Mouse (Mus musculus) forebrain, embryonic 12.5 days (tissue): ENCODE data around the gene Glrp1. TPM values are rescaled to one million over a fixed set of nuclear protein-coding genes. Genes with fewer than 3 reads are reported as not detected.

Experiments used
- ATAC-seq: fragments of 200-750 bp; cut with Nextera tagmentation; 2 replicates; pipeline ENCODE4 v1.8.0; 2017; ENCODE audit warnings: moderate TSS enrichment; ENCODE audit not compliant: low FRiP score
- H3K27ac ChIP-seq: fragments of 300-500 bp; sonication (generic); 2 replicates; pipeline ENCODE4 v1.5.1; 2016; ENCODE audit warnings: mild to moderate bottlenecking
- H3K27me3 ChIP-seq: fragments of 300-500 bp; sonication (generic); 2 replicates; pipeline ENCODE4 v1.6.1; 2016; ENCODE audit warnings: mild to moderate bottlenecking
- H3K36me3 ChIP-seq: fragments of 300-500 bp; sonication (generic); replicated peaks from 2 replicates; pipeline ENCODE4 v1.6.1; 2016; ENCODE audit warnings: mild to moderate bottlenecking
- H3K4me1 ChIP-seq: fragments of 300-500 bp; sonication (generic); 2 replicates; pipeline ENCODE4 v1.6.1; 2016
- H3K4me2 ChIP-seq: fragments of 300-500 bp; sonication (generic); 2 replicates; pipeline ENCODE4 v1.6.1; 2016; ENCODE audit warnings: mild to moderate bottlenecking, moderate library complexity
- H3K4me3 ChIP-seq: fragments of 300-500 bp; sonication (generic); replicated peaks from 2 replicates; pipeline ENCODE4 v1.5.1; 2016; ENCODE audit warnings: mild to moderate bottlenecking
- H3K9ac ChIP-seq: fragments of 300-500 bp; sonication (generic); 2 replicates; pipeline ENCODE4 v1.6.1; 2016; ENCODE audit warnings: mild to moderate bottlenecking
- H3K9me3 ChIP-seq: fragments of 300-500 bp; sonication (generic); 2 replicates; pipeline ENCODE4 v1.6.1; 2016
- WGBS: fragments of 180-500 bp; shearing (Covaris S2); methylation state at CpG from one replicate; pipeline ENCODE4 v1.1.7; 2016; 5-methylcytosine and 5-hydroxymethylcytosine counted together
- polyA plus RNA-seq: library from polyadenylated mRNA; unstranded; fragments of >200 nt; fragmentation: Nextera tagmentation; extraction: Ambion mirVana; gene quantifications from 2 replicates; pipeline ENCODE4 v1.2.1, GENCODE M21; 2016

The Glrp1 gene
- polyA plus RNA-seq, 1 experiment from 2014 or later, result not detected

GRCm38 (mm10) chr1:88472258-88472657 lies 37.6 kb downstream of the Glrp1 start:
- Histone ChIP-seq H3K9me3 (no peaks in the 10 kb centered on the region), H3K4me1 (peaks cover 8% of the 10 kb centered on the region; the same call in 1 of the 2 replicates), H3K4me3 (no peak overlapping the region), H3K9ac (no peak overlapping the region), H3K36me3 (no peaks in the 10 kb centered on the region), H3K4me2 (no peak overlapping the region), H3K27me3 (peaks cover 3% of the 10 kb centered on the region; the same call in 1 of the 2 replicates), H3K27ac (no peak overlapping the region)
- WGBS, result 10% methylated on average over 6 of the region's 6 CpGs
- no peak for ATAC-seq

- H3K9ac ChIP-seq, result no peak overlapping the region
- WGBS, result 89% methylated on average over 4 of the region's 4 CpGs
- no peaks in the 10 kb centered on the region for H3K27me3 ChIP-seq
- H3K4me2 ChIP-seq, result no peak overlapping the region
- H3K4me1 ChIP-seq, result peaks cover 8% of the 10 kb centered on the region; the same call in 1 of the 2 replicates
- no peaks in the 10 kb centered on the region for H3K36me3 ChIP-seq
- no peak overlapping the region for H3K27ac ChIP-seq
- no peak for ATAC-seq
- no peaks in the 10 kb centered on the region for H3K9me3 ChIP-seq
- H3K4me3 ChIP-seq, result no peak overlapping the region
Observed at GRCm38 (mm10) chr1:88469746-88470145, 40.1 kb downstream of the Glrp1 start.

GRCm38 (mm10) chr1:88468335-88468734 lies 41.5 kb downstream of the Glrp1 start:
- WGBS, result 96% methylated on average over 2 of the region's 2 CpGs
- ATAC-seq, result no peak
- no peak overlapping the region for H3K9ac ChIP-seq

GRCm38 (mm10) chr1:88467866-88468265 lies 42.0 kb downstream of the Glrp1 start:
- Histone ChIP-seq H3K27ac (no peak overlapping the region), H3K9me3 (no peaks in the 10 kb centered on the region), H3K27me3 (no peaks in the 10 kb centered on the region), H3K36me3 (no peaks in the 10 kb centered on the region), H3K9ac (no peak overlapping the region), H3K4me3 (no peak overlapping the region), H3K4me1 (peaks cover 9% of the 10 kb centered on the region; the same call in 1 of the 2 replicates), H3K4me2 (no peak overlapping the region)
- no peak for ATAC-seq
- 83% methylated on average over 5 of the region's 5 CpGs for WGBS

More at GRCm38 (mm10) chr1:88468335-88468734, 41.5 kb downstream of the Glrp1 start:
- Histone ChIP-seq H3K27me3 (no peaks in the 10 kb centered on the region), H3K4me1 (peaks cover 8% of the 10 kb centered on the region; the same call in 1 of the 2 replicates), H3K4me3 (no peak overlapping the region), H3K36me3 (no peaks in the 10 kb centered on the region), H3K27ac (no peak overlapping the region), H3K9me3 (no peaks in the 10 kb centered on the region), H3K4me2 (no peak overlapping the region)

GRCm38 (mm10) chr1:88466325-88467064 lies 43.4 kb downstream of the Glrp1 start:
- no peaks in the 10 kb centered on the region for H3K27me3 ChIP-seq
- peaks cover 7% of the 10 kb centered on the region for H3K4me1 ChIP-seq
- ATAC-seq, result no peak
- H3K9ac ChIP-seq, result no peak overlapping the region
- H3K9me3 ChIP-seq, result no peaks in the 10 kb centered on the region
- WGBS, result 68% methylated on average over 8 of the region's 8 CpGs
- no peak overlapping the region for H3K4me2 ChIP-seq
- H3K27ac ChIP-seq, result no peak overlapping the region
- H3K36me3 ChIP-seq, result no peaks in the 10 kb centered on the region
- H3K4me3 ChIP-seq, result no peak overlapping the region

GRCm38 (mm10) chr1:88465722-88466121 lies 44.1 kb downstream of the Glrp1 start:
- H3K9me3 ChIP-seq, result no peaks in the 10 kb centered on the region
- no peak overlapping the region for H3K4me3 ChIP-seq
- no peak for ATAC-seq
- H3K27me3 ChIP-seq, result no peaks in the 10 kb centered on the region
- no peak overlapping the region for H3K9ac ChIP-seq
- H3K36me3 ChIP-seq, result no peaks in the 10 kb centered on the region
- no peak overlapping the region for H3K4me2 ChIP-seq
- WGBS, result 76% methylated on average over 4 of the region's 4 CpGs
- peaks cover 7% of the 10 kb centered on the region for H3K4me1 ChIP-seq
- no peak overlapping the region for H3K27ac ChIP-seq

- peaks cover 7% of the 10 kb centered on the region for H3K4me1 ChIP-seq
- no peak overlapping the region for H3K27ac ChIP-seq
- H3K4me3 ChIP-seq, result no peak overlapping the region
- 82% methylated on average over 6 of the region's 6 CpGs for WGBS
- no peaks in the 10 kb centered on the region for H3K36me3 ChIP-seq
- H3K4me2 ChIP-seq, result no peak overlapping the region
- no peak overlapping the region for H3K9ac ChIP-seq
- no peaks in the 10 kb centered on the region for H3K9me3 ChIP-seq
- no peaks in the 10 kb centered on the region for H3K27me3 ChIP-seq
- no peak for ATAC-seq
Observed at GRCm38 (mm10) chr1:88464109-88464905, 45.6 kb downstream of the Glrp1 start.

- Histone ChIP-seq H3K4me2 (no peak overlapping the region), H3K4me1 (peaks cover 7% of the 10 kb centered on the region), H3K27me3 (no peaks in the 10 kb centered on the region), H3K36me3 (no peaks in the 10 kb centered on the region), H3K27ac (no peak overlapping the region), H3K9me3 (no peaks in the 10 kb centered on the region), H3K4me3 (no peak overlapping the region), H3K9ac (no peak overlapping the region)
- WGBS, result 90% methylated on average over 3 of the region's 3 CpGs
- no peak for ATAC-seq
Observed at GRCm38 (mm10) chr1:88463241-88463640, 46.6 kb downstream of the Glrp1 start.

- 45% methylated on average over 6 of the region's 6 CpGs for WGBS
- no peaks in the 10 kb centered on the region for H3K27me3 ChIP-seq
Observed at GRCm38 (mm10) chr1:88462484-88462883, 47.4 kb downstream of the Glrp1 start.

GRCm38 (mm10) chr1:88461096-88461495 lies 48.8 kb downstream of the Glrp1 start:
- H3K4me2 ChIP-seq, result no peak overlapping the region
- H3K27ac ChIP-seq, result no peak overlapping the region
- H3K4me1 ChIP-seq, result peaks cover 7% of the 10 kb centered on the region
- 28% methylated on average over 1 of the region's 1 CpGs for WGBS
- H3K4me3 ChIP-seq, result no peak overlapping the region
- no peak for ATAC-seq
- H3K27me3 ChIP-seq, result no peaks in the 10 kb centered on the region
- no peaks in the 10 kb centered on the region for H3K9me3 ChIP-seq
- no peaks in the 10 kb centered on the region for H3K36me3 ChIP-seq
- no peak overlapping the region for H3K9ac ChIP-seq

More at GRCm38 (mm10) chr1:88462484-88462883, 47.4 kb downstream of the Glrp1 start:
- H3K36me3 ChIP-seq, result no peaks in the 10 kb centered on the region
- H3K4me3 ChIP-seq, result no peak overlapping the region
- H3K4me2 ChIP-seq, result no peak overlapping the region
- no peak for ATAC-seq
- no peak overlapping the region for H3K27ac ChIP-seq
- peaks cover 7% of the 10 kb centered on the region for H3K4me1 ChIP-seq
- H3K9me3 ChIP-seq, result no peaks in the 10 kb centered on the region
- H3K9ac ChIP-seq, result no peak overlapping the region

GRCm38 (mm10) chr1:88459655-88460054 lies 50.2 kb downstream of the Glrp1 start:
- Histone ChIP-seq H3K9ac (no peak overlapping the region), H3K9me3 (no peaks in the 10 kb centered on the region), H3K4me1 (peaks cover 9% of the 10 kb centered on the region), H3K36me3 (no peaks in the 10 kb centered on the region), H3K4me2 (no peak overlapping the region), H3K27ac (no peak overlapping the region), H3K27me3 (no peaks in the 10 kb centered on the region), H3K4me3 (no peak overlapping the region)
- no peak for ATAC-seq
- WGBS, result 85% methylated on average over 5 of the region's 5 CpGs

GRCm38 (mm10) chr1:88459196-88459595 lies 50.7 kb downstream of the Glrp1 start:
- Histone ChIP-seq H3K27me3 (no peaks in the 10 kb centered on the region), H3K36me3 (no peaks in the 10 kb centered on the region), H3K4me2 (no peak overlapping the region), H3K9ac (no peak overlapping the region), H3K4me3 (no peak overlapping the region), H3K9me3 (no peaks in the 10 kb centered on the region), H3K27ac (no peak overlapping the region), H3K4me1 (peaks cover 9% of the 10 kb centered on the region)
- WGBS, result 89% methylated on average over 4 of the region's 4 CpGs
- ATAC-seq, result no peak
